Mouse (Mus musculus) erythroblast, adult 5-6 weeks (primary cell): ENCODE data around the gene Pltp. TPM values are rescaled to one million over a fixed set of nuclear protein-coding genes. Genes with fewer than 3 reads are reported as not detected.
A peak's percentile ranks its signal among the peaks of the same experiment; 100 is the strongest.
"Not testable (repeated sequence)": the region's sequence is repeated elsewhere in the genome, so short reads cannot be mapped to it uniquely, and the experiment has no call there.

Source experiments
- ATAC-seq: replicated peaks from 2 replicates; pipeline ENCODE4 v1.8.0; 2016; ENCODE audit warnings: moderate number of reproducible peaks, mild to moderate bottlenecking, moderate TSS enrichment, inconsistent platforms; ENCODE audit not compliant: poor library complexity, low FRiP score, severe bottlenecking
- total RNA-seq, 2 experiments: library from RNA; stranded (forward) in 1 of 2; stranded (reverse) in 1 of 2; fragments of 150-400 nt in 1 of 2; fragments of 200-764, 138-1000 nt in 1 of 2; gene quantifications; 2 replicates each; pipeline versions ENCODE4 v1.2.3 to v1.2.4; 2015 to 2017; ENCODE audit warnings: low replicate concordance in 2 of 2

Gene Pltp
- total RNA-seq, 2 experiments from 2014 or later = 0.58 to 3.3 TPM

- ATAC-seq = no peak
Observed at GRCm38 (mm10) chr2:164857842-164858553, 487 bp upstream of the Pltp start.

GRCm38 (mm10) chr2:164856309-164857100, 1.0 kb downstream of the Pltp start:
- ATAC-seq = no peak

GRCm38 (mm10) chr2:164855572-164855971, 1.9 kb downstream of the Pltp start:
- not testable (repeated sequence) for ATAC-seq

- no peak for ATAC-seq
Observed at GRCm38 (mm10) chr2:164850061-164850460, 7.5 kb downstream of the Pltp start.

GRCm38 (mm10) chr2:164845782-164846181, 11.7 kb downstream of the Pltp start:
- no peak for ATAC-seq

GRCm38 (mm10) chr2:164835164-164835563, 22.3 kb downstream of the Pltp start:
- no peak for ATAC-seq

GRCm38 (mm10) chr2:164834531-164834930, 23.0 kb downstream of the Pltp start:
- no peak for ATAC-seq

GRCm38 (mm10) chr2:164833314-164833959, 24.1 kb downstream of the Pltp start, which contains the start of gene Neurl2:
Gene Neurl2, minus strand, starts transcription at chr2:164833456.
- ATAC-seq = peak; percentile 74

- ATAC-seq = peak; percentile 75
Observed at GRCm38 (mm10) chr2:164832748-164833301, 24.7 kb downstream of the Pltp start, which contains the start of gene Ctsa. Gene Ctsa, plus strand, starts transcription at chr2:164832873.

- no peak for ATAC-seq
Observed at GRCm38 (mm10) chr2:164832032-164832747, 25.3 kb downstream of the Pltp start.

GRCm38 (mm10) chr2:164831029-164831428, 26.5 kb downstream of the Pltp start:
- ATAC-seq = no peak

GRCm38 (mm10) chr2:164829090-164829489, 28.4 kb downstream of the Pltp start:
- ATAC-seq = no peak

GRCm38 (mm10) chr2:164828437-164828836, 29.1 kb downstream of the Pltp start, which contains the start of gene Spata25:
Gene Spata25, minus strand, starts transcription at chr2:164828537.
- ATAC-seq = no peak

- ATAC-seq = peak; percentile 21; the same call in 1 of the 2 replicates
Observed at GRCm38 (mm10) chr2:164827146-164827850, 30.2 kb downstream of the Pltp start.

- no peak for ATAC-seq
Observed at GRCm38 (mm10) chr2:164825521-164825920, 32.0 kb downstream of the Pltp start.

GRCm38 (mm10) chr2:164823969-164824368, 33.5 kb downstream of the Pltp start:
- no peak for ATAC-seq

GRCm38 (mm10) chr2:164823181-164823585, 34.3 kb downstream of the Pltp start:
- peak; percentile 33 for ATAC-seq

GRCm38 (mm10) chr2:164822636-164823165, 34.8 kb downstream of the Pltp start, which contains the start of gene Zswim1:
Gene Zswim1, plus strand, starts transcription at chr2:164822686.
- ATAC-seq = peak; percentile 95
